Mouse (Mus musculus) heart, embryonic 14.5 days (tissue): Measurements from ENCODE around the gene Trim67. TPM values are rescaled to one million over a fixed set of nuclear protein-coding genes. Genes with fewer than 3 reads are reported as not detected.

Experiments used
- ATAC-seq: fragments of 200-750 bp; cut with Nextera tagmentation; 2 replicates; pipeline ENCODE4 v1.8.0; 2017; ENCODE audit warnings: low read depth, moderate TSS enrichment; ENCODE audit not compliant: insufficient number of reproducible peaks, insufficient read depth, low FRiP score
- H3K27ac ChIP-seq, 2 experiments: fragments of 200-500 bp in 1 of 2; fragments of 300-500 bp in 1 of 2; sonication (generic) in 1 of 2; replicated peaks in 1 of 2; 2 replicates each; pipeline ENCODE4 v1.5.1; 2012 to 2014; ENCODE audit warnings: low read depth in 2 of 2, low read length in 2 of 2, control low read depth in 1 of 2, mild to moderate bottlenecking in 1 of 2, mixed read lengths in 1 of 2; ENCODE audit not compliant: control insufficient read depth in 1 of 2, insufficient read depth in 1 of 2
- H3K27me3 ChIP-seq: fragments of 300-500 bp; sonication (generic); 2 replicates; pipeline ENCODE4 v1.6.1; 2014; ENCODE audit warnings: mild to moderate bottlenecking, low read length, control low read depth; ENCODE audit not compliant: control insufficient read depth, insufficient read depth
- H3K36me3 ChIP-seq: fragments of 300-500 bp; sonication (generic); 2 replicates; pipeline ENCODE4 v1.6.1; 2014; ENCODE audit warnings: mild to moderate bottlenecking, control low read depth, low read length, mixed read lengths; ENCODE audit not compliant: control insufficient read depth, insufficient read depth
- H3K4me1 ChIP-seq, 2 experiments: fragments of 200-500 bp in 1 of 2; fragments of 300-500 bp in 1 of 2; sonication (generic) in 1 of 2; 2 replicates each; pipeline ENCODE4 v1.6.1; 2012 to 2014; ENCODE audit warnings: low read length in 2 of 2, control low read depth in 1 of 2, mixed read lengths in 1 of 2; ENCODE audit not compliant: control insufficient read depth in 2 of 2, insufficient read depth in 2 of 2
- H3K4me2 ChIP-seq: fragments of 300-500 bp; sonication (generic); 2 replicates; pipeline ENCODE4 v1.6.1; 2014; ENCODE audit warnings: mild to moderate bottlenecking, low read length
- H3K4me3 ChIP-seq, 2 experiments: fragments of 200-500 bp in 1 of 2; fragments of 300-500 bp in 1 of 2; sonication (generic) in 1 of 2; 2 replicates each; pipeline ENCODE4 v1.5.1; 2012 to 2014; ENCODE audit warnings: low read length in 2 of 2, mild to moderate bottlenecking in 2 of 2, control low read depth in 1 of 2, low read depth in 1 of 2, moderate library complexity in 1 of 2; ENCODE audit not compliant: control insufficient read depth in 1 of 2, insufficient read depth in 1 of 2
- H3K9ac ChIP-seq: fragments of 300-500 bp; sonication (generic); 2 replicates; pipeline ENCODE4 v1.6.1; 2014; ENCODE audit warnings: mild to moderate bottlenecking, low read length
- H3K9me3 ChIP-seq: fragments of 300-500 bp; sonication (generic); 2 replicates; pipeline ENCODE4 v1.6.1; 2016; ENCODE audit warnings: low read length, control low read depth; ENCODE audit not compliant: control insufficient read depth
- WGBS: fragments of 180-500 bp; shearing (Covaris S2); extraction: QIAGEN DNeasy Blood & Tissue Kit; methylation state at CpG from one replicate; pipeline ENCODE4 v1.1.7; 2014; 5-methylcytosine and 5-hydroxymethylcytosine counted together
- polyA plus RNA-seq: library from polyadenylated mRNA; unstranded; fragments of >200 nt; fragmentation: Nextera tagmentation; extraction: Ambion mirVana; gene quantifications from 2 replicates; pipeline ENCODE4 v1.2.1, GENCODE M21; 2014

The Trim67 gene
- polyA plus RNA-seq, 1 experiment from 2014 or later = 0.22 TPM

- Histone ChIP-seq H3K4me3 (peak overlapping the region; percentile 38 to 70), H3K27me3 (peaks cover 45% of the 10 kb centered on the region), H3K9me3 (no peaks in the 10 kb centered on the region), H3K36me3 (no peaks in the 10 kb centered on the region), H3K4me2 (peak overlapping the region; percentile 100), H3K4me1 (peaks cover 12 to 25% of the 10 kb centered on the region in 2 experiments), H3K27ac (no peak overlapping the region), H3K9ac (no peak overlapping the region)
- peak; percentile 13; the same call in 1 of the 2 replicates for ATAC-seq
- under 1% methylated on average over 79 of the region's 81 CpGs for WGBS
These were observed 981 bp downstream of the Trim67 start for GRCm38 (mm10) chr8:124793661-124794485.

- Histone ChIP-seq H3K9ac (no peak overlapping the region), H3K27me3 (peaks cover 45% of the 10 kb centered on the region), H3K9me3 (no peaks in the 10 kb centered on the region), H3K4me2 (peak overlapping the region; percentile 100), H3K4me1 (peaks cover 12 to 25% of the 10 kb centered on the region in 2 experiments), H3K4me3 (peak overlapping the region; percentile 38 to 70), H3K27ac (no peak overlapping the region), H3K36me3 (no peaks in the 10 kb centered on the region)
- under 1% methylated on average over 24 of the region's 25 CpGs for WGBS
- ATAC-seq = no peak
These were observed 1.5 kb downstream of the Trim67 start for GRCm38 (mm10) chr8:124794486-124794780.

- Histone ChIP-seq H3K4me3 (no peak overlapping the region), H3K27me3 (peaks cover 45% of the 10 kb centered on the region), H3K4me1 (peaks cover 12 to 25% of the 10 kb centered on the region in 2 experiments), H3K4me2 (no peak overlapping the region), H3K36me3 (no peaks in the 10 kb centered on the region), H3K27ac (no peak overlapping the region), H3K9ac (no peak overlapping the region), H3K9me3 (no peaks in the 10 kb centered on the region)
- no peak for ATAC-seq
- whole genome bisulfite sequencing = 73% methylated on average over 8 of the region's 8 CpGs
These were observed 3.0 kb downstream of the Trim67 start for GRCm38 (mm10) chr8:124795781-124796488.

- H3K4me2 ChIP-seq = no peak overlapping the region
- no peak overlapping the region for H3K27ac ChIP-seq
- no peak overlapping the region for H3K9ac ChIP-seq
- 31% methylated on average over 11 of the region's 11 CpGs for WGBS
- H3K27me3 ChIP-seq = peaks cover 22% of the 10 kb centered on the region
- no peak for ATAC-seq
- H3K4me3 ChIP-seq = no peak overlapping the region
- H3K9me3 ChIP-seq = no peaks in the 10 kb centered on the region
- no peaks in the 10 kb centered on the region for H3K36me3 ChIP-seq
- no peaks in the 10 kb centered on the region for H3K4me1 ChIP-seq
These were observed 7.7 kb downstream of the Trim67 start for GRCm38 (mm10) chr8:124800542-124800941.

- H3K9ac ChIP-seq = no peak overlapping the region
- no peaks in the 10 kb centered on the region for H3K27me3 ChIP-seq
- no peak overlapping the region for H3K4me3 ChIP-seq
- H3K4me1 ChIP-seq = no peaks in the 10 kb centered on the region
- H3K27ac ChIP-seq = no peak overlapping the region
- ATAC-seq = no peak
- WGBS = 53% methylated on average over 12 of the region's 12 CpGs
- no peaks in the 10 kb centered on the region for H3K36me3 ChIP-seq
- no peaks in the 10 kb centered on the region for H3K9me3 ChIP-seq
- H3K4me2 ChIP-seq = no peak overlapping the region
These were observed 11.2 kb downstream of the Trim67 start for GRCm38 (mm10) chr8:124803824-124804702.

GRCm38 (mm10) chr8:124805990-124806389, 13.1 kb downstream of the Trim67 start:
- Histone ChIP-seq H3K27me3 (no peaks in the 10 kb centered on the region), H3K4me1 (no peaks in the 10 kb centered on the region), H3K36me3 (no peaks in the 10 kb centered on the region), H3K4me2 (no peak overlapping the region), H3K9ac (no peak overlapping the region), H3K9me3 (no peaks in the 10 kb centered on the region), H3K4me3 (no peak overlapping the region), H3K27ac (no peak overlapping the region)
- 80% methylated on average over 4 of the region's 4 CpGs for WGBS
- ATAC-seq = no peak

GRCm38 (mm10) chr8:124809419-124809818, 16.5 kb downstream of the Trim67 start:
- ATAC-seq = no peak
- H3K27me3 ChIP-seq = no peaks in the 10 kb centered on the region
- 65% methylated on average over 2 of the region's 2 CpGs for WGBS

More at GRCm38 (mm10) chr8:124809419-124809818, 16.5 kb downstream of the Trim67 start:
- Histone ChIP-seq H3K4me2 (no peak overlapping the region), H3K4me1 (no peaks in the 10 kb centered on the region), H3K9ac (no peak overlapping the region), H3K36me3 (no peaks in the 10 kb centered on the region), H3K27ac (no peak overlapping the region), H3K9me3 (no peaks in the 10 kb centered on the region), H3K4me3 (no peak overlapping the region)
